Mouse (Mus musculus): Measurements from ENCODE around the gene Gm20521. TPM values are rescaled to one million over a fixed set of nuclear protein-coding genes. Genes with fewer than 3 reads are reported as not detected.

Gene Gm20521
- polyA plus RNA-seq, 1 experiment from 2014 or later, result 0.11 TPM

DNA sequence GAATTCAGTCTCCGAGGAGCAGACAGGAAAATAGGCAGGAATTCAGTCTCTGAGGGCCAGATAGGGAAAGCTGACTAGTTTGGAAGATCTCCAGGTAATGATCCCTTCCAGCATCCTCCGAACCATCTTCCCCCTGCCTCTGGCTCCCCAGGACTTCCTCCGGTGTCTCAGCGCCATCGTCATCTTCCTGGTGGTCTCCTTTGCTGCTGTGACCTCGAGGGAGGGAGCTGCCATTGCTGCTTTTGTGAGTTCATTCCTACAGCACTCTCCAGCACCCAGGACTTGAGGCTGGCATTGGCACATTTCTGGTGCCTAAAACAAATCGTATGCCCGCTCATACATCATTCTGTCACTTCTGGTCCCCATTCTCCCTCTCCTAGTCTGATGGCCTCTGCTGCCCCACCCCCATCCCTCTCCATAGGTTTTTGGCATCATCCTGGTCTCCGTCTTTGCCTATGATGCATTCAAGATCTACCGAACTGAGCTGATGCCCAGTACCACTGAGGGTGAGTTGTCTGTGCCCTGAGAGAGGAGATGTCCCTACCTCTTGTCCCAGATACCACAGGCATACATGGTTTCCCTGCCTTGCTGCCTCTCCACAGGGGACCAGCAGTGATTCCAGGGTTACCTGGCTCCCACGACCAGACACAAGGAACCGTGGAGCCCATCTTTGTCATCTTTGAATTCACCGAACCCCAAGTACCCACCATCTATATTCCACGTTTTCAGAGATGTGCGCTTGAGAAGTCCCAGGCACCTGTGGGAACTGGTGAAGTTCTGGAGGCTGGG, 55.4 kb downstream of the Gm20521 start:
- Histone ChIP-seq H3K9ac (replicated peaks) (no peak overlapping the region), H3K4me2 (ENCODE audit: low read depth, low read length) (no peak overlapping the region), H3K27ac (ENCODE audit: low read depth) (no peak overlapping the region), H3K9me3 (ENCODE audit: low read length) (no peaks in the 10 kb centered on the region), H3K4me3 (ENCODE audit: low read depth, low read length) (no peak overlapping the region), H3K36me3 (replicated peaks; ENCODE audit: insufficient read depth, low read length) (no peaks in the 10 kb centered on the region), H3K4me1 (ENCODE audit: insufficient read depth) (no peaks in the 10 kb centered on the region), H3K27me3 (ENCODE audit: insufficient read depth, low read length) (no peaks in the 10 kb centered on the region)
- TF ChIP-seq CTCF (IDR thresholded peaks at IDR 0.05; ENCODE audit: low read depth), result no peak
- TF ChIP-seq EP300 (IDR thresholded peaks at IDR 0.05; ENCODE audit: low read depth), result no peak
- ATAC-seq, result no peak
- 71% methylated on average over 15 of the region's 15 CpGs for WGBS (ENCODE audit: insufficient replicate concordance)
- DNase-seq, result no peak

DNA sequence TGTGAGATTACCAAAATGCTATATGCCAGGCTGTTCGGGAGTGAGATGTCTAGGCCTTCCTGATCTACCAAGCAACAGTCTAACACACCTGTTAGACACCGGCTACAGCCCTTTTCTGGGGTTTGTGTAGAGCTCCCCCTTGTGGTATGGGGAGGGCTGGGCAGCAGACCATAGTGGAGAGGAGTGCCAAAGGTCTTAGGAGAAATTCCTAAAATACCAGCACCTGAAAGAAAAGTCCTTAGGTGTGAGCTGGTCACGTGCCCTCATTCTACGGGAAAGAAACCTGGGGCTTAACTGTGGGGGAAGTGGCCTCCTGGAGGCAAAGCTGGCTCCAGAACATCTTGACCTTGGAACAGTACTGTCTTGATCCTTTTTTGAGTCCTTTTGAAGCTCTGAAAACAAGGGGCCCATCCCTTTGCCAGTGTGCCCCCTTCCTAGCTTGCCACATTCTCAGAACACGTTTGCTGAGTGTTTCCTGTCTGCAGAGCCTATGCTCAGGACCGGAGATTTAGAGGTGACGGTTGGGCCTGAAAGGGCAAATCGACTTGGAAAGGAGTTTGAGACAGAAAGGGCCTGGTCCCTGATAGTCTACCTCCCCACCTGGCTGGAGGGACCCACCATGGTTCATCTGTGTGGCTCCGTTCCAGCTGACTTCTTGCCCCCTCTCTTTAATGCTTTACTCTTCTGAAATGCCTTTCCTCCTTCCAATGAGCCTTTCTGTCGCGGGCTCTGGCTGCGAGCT, 56.4 kb downstream of the Gm20521 start:
- Histone ChIP-seq H3K27me3 (ENCODE audit: insufficient read depth, low read length) (no peaks in the 10 kb centered on the region), H3K4me1 (ENCODE audit: insufficient read depth) (no peaks in the 10 kb centered on the region), H3K27ac (ENCODE audit: low read depth) (no peak overlapping the region), H3K9me3 (ENCODE audit: low read length) (no peaks in the 10 kb centered on the region), H3K4me3 (ENCODE audit: low read depth, low read length) (no peak overlapping the region), H3K9ac (replicated peaks) (no peak overlapping the region), H3K36me3 (replicated peaks; ENCODE audit: insufficient read depth, low read length) (no peaks in the 10 kb centered on the region), H3K4me2 (ENCODE audit: low read depth, low read length) (no peak overlapping the region)
- 47% methylated on average over 12 of the region's 12 CpGs for WGBS (ENCODE audit: insufficient replicate concordance)
- ATAC-seq, result peak; percentile 60; the same call in 1 of the 2 replicates
- peak; percentile 89 for TF ChIP-seq CTCF (IDR thresholded peaks at IDR 0.05; ENCODE audit: low read depth)
- TF ChIP-seq EP300 (IDR thresholded peaks at IDR 0.05; ENCODE audit: low read depth), result no peak
- DNase-seq, result peak; percentile 66

GRCm38 (mm10) chr14:54940176-54940530, 56.9 kb downstream of the Gm20521 start:
- DNase-seq (no peak), ATAC-seq (no peak)
- H3K4me2 ChIP-seq (ENCODE audit: low read depth, low read length), result no peak overlapping the region
- H3K4me1 ChIP-seq (ENCODE audit: insufficient read depth), result no peaks in the 10 kb centered on the region
- H3K27me3 ChIP-seq (ENCODE audit: insufficient read depth, low read length), result no peaks in the 10 kb centered on the region
- WGBS (ENCODE audit: insufficient replicate concordance), result 70% methylated on average over 3 of the region's 3 CpGs
- TF ChIP-seq CTCF (IDR thresholded peaks at IDR 0.05; ENCODE audit: low read depth), result no peak
- no peak for TF ChIP-seq EP300 (IDR thresholded peaks at IDR 0.05; ENCODE audit: low read depth)
- H3K36me3 ChIP-seq (replicated peaks; ENCODE audit: insufficient read depth, low read length), result no peaks in the 10 kb centered on the region
- no peak overlapping the region for H3K27ac ChIP-seq (ENCODE audit: low read depth)
- no peaks in the 10 kb centered on the region for H3K9me3 ChIP-seq (ENCODE audit: low read length)
- no peak overlapping the region for H3K9ac ChIP-seq (replicated peaks)
- no peak overlapping the region for H3K4me3 ChIP-seq (ENCODE audit: low read depth, low read length)

- no peak overlapping the region for H3K27ac ChIP-seq (ENCODE audit: low read depth)
- H3K4me2 ChIP-seq (ENCODE audit: low read depth, low read length), result no peak overlapping the region
- no peak overlapping the region for H3K4me3 ChIP-seq (ENCODE audit: low read depth, low read length)
- WGBS (ENCODE audit: insufficient replicate concordance), result 50% methylated on average over 13 of the region's 13 CpGs
- no peaks in the 10 kb centered on the region for H3K4me1 ChIP-seq (ENCODE audit: insufficient read depth)
- H3K36me3 ChIP-seq (replicated peaks; ENCODE audit: insufficient read depth, low read length), result no peaks in the 10 kb centered on the region
- no peak for TF ChIP-seq CTCF (IDR thresholded peaks at IDR 0.05; ENCODE audit: low read depth)
- TF ChIP-seq EP300 (IDR thresholded peaks at IDR 0.05; ENCODE audit: low read depth), result no peak
- no peaks in the 10 kb centered on the region for H3K9me3 ChIP-seq (ENCODE audit: low read length)
- H3K27me3 ChIP-seq (ENCODE audit: insufficient read depth, low read length), result no peaks in the 10 kb centered on the region
- no peak overlapping the region for H3K9ac ChIP-seq (replicated peaks)
- no peak for DNase-seq
- no peak for ATAC-seq
Observed at GRCm38 (mm10) chr14:54941024-54941978, 58.1 kb downstream of the Gm20521 start.

DNA sequence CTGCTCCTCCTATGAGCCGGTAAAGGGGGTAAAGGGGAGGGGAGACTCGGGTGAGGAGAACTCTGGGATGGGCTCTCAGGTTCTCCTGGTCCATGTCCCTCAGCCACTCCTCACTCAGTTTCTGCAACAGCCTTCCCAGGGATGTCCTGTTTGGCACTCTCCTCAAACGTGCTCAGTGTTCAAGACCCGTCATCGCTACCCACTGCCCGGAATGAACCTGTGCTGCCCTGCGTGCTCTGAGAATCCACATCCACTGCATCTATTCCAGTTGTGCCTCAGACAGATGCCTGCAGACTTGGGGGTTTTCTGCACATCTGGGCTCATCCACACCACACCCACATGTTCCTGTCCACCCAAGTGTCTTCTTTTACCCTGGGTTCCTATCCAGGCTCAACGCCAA, 59.2 kb downstream of the Gm20521 start:
- H3K27me3 ChIP-seq (ENCODE audit: insufficient read depth, low read length), result no peaks in the 10 kb centered on the region
- WGBS (ENCODE audit: insufficient replicate concordance), result 82% methylated on average over 8 of the region's 8 CpGs

More for the DNA sequence above, 59.2 kb downstream of the Gm20521 start:
- Histone ChIP-seq H3K4me1 (ENCODE audit: insufficient read depth) (no peaks in the 10 kb centered on the region), H3K9me3 (ENCODE audit: low read length) (no peaks in the 10 kb centered on the region), H3K36me3 (replicated peaks; ENCODE audit: insufficient read depth, low read length) (no peaks in the 10 kb centered on the region), H3K4me3 (ENCODE audit: low read depth, low read length) (no peak overlapping the region), H3K9ac (replicated peaks) (no peak overlapping the region), H3K4me2 (ENCODE audit: low read depth, low read length) (no peak overlapping the region), H3K27ac (ENCODE audit: low read depth) (no peak overlapping the region)
- DNase-seq (no peak), ATAC-seq (no peak)
- TF ChIP-seq CTCF (IDR thresholded peaks at IDR 0.05; ENCODE audit: low read depth), result no peak
- no peak for TF ChIP-seq EP300 (IDR thresholded peaks at IDR 0.05; ENCODE audit: low read depth)

All from liver, postnatal 0 days (tissue).